Mouse (Mus musculus): ENCODE measurements around the gene Zfp991. TPM values are rescaled to one million over a fixed set of nuclear protein-coding genes. Genes with fewer than 3 reads are reported as not detected.
"Not testable (repeated sequence)": the region's sequence is repeated elsewhere in the genome, so short reads cannot be mapped to it uniquely, and the experiment has no call there.

Gene Zfp991
- total RNA-seq (2014; rRNA removed; ENCODE audit: low replicate concordance): 1.8 and 2.5 TPM in 2 replicates
- polyA plus RNA-seq (2015; fragmentation: Nextera tagmentation; extraction: Ambion mirVana): 4.9 and 5.7 TPM in 2 replicates

- ATAC-seq (ENCODE audit: insufficient read depth, low read depth); H3K9me3 ChIP-seq (replicated peaks; ENCODE audit: control insufficient read depth, low read length); H3K27ac ChIP-seq (ENCODE audit: low read depth); DNase-seq (ENCODE audit: low spot score); H3K27me3 ChIP-seq (ENCODE audit: control insufficient read depth, insufficient read depth, low read length); H3K9ac ChIP-seq (replicated peaks; ENCODE audit: low read depth, low read length); H3K36me3 ChIP-seq (replicated peaks; ENCODE audit: control insufficient read depth, insufficient read depth, low read length); H3K4me1 ChIP-seq (ENCODE audit: control insufficient read depth, insufficient read depth): not testable (repeated sequence)
- Histone ChIP-seq H3K4me2 (ENCODE audit: low read depth, low read length) (peak within 1 kb of the TSS; percentile 30; the same call in 1 of the 2 replicates), H3K4me3 (ENCODE audit: low read depth, low read length) (peak within 1 kb of the TSS; percentile 28)
- WGBS: 27% methylated on average over 2 of the region's 15 CpGs
Measured at GRCm38 (mm10) chr4:147131837-147132459, at the start of gene Zfp991. TSS of gene Zfp991 (plus strand) at chr4:147132038.

- ATAC-seq (ENCODE audit: insufficient read depth, low read depth); H3K4me3 ChIP-seq (ENCODE audit: low read depth, low read length); H3K27me3 ChIP-seq (ENCODE audit: control insufficient read depth, insufficient read depth, low read length); H3K9me3 ChIP-seq (replicated peaks; ENCODE audit: control insufficient read depth, low read length); DNase-seq (ENCODE audit: low spot score); H3K4me1 ChIP-seq (ENCODE audit: control insufficient read depth, insufficient read depth); H3K27ac ChIP-seq (ENCODE audit: low read depth); H3K4me2 ChIP-seq (ENCODE audit: low read depth, low read length); H3K36me3 ChIP-seq (replicated peaks; ENCODE audit: control insufficient read depth, insufficient read depth, low read length); H3K9ac ChIP-seq (replicated peaks; ENCODE audit: low read depth, low read length): not testable (repeated sequence)
- 58% methylated on average over 2 of the region's 2 CpGs for WGBS
Measured at GRCm38 (mm10) chr4:147095641-147096040, 36.2 kb upstream of the Zfp991 start.

GRCm38 (mm10) chr4:147101666-147102626 is 29.9 kb upstream of the Zfp991 start:
- not testable (repeated sequence) for H3K9ac ChIP-seq (replicated peaks; ENCODE audit: low read depth, low read length); H3K36me3 ChIP-seq (replicated peaks; ENCODE audit: control insufficient read depth, insufficient read depth, low read length); H3K27ac ChIP-seq (ENCODE audit: low read depth); H3K4me1 ChIP-seq (ENCODE audit: control insufficient read depth, insufficient read depth); H3K27me3 ChIP-seq (ENCODE audit: control insufficient read depth, insufficient read depth, low read length); H3K9me3 ChIP-seq (replicated peaks; ENCODE audit: control insufficient read depth, low read length); DNase-seq (ENCODE audit: low spot score)
- peak; percentile 44; the same call in 1 of the 2 replicates for ATAC-seq (ENCODE audit: insufficient read depth, low read depth)
- 3% methylated on average over 49 of the region's 109 CpGs for WGBS
- peak overlapping the region; percentile 49 for H3K4me3 ChIP-seq (ENCODE audit: low read depth, low read length)
- peak overlapping the region; percentile 70 for H3K4me2 ChIP-seq (ENCODE audit: low read depth, low read length)

- not testable (repeated sequence) for H3K27ac ChIP-seq (ENCODE audit: low read depth); ATAC-seq (ENCODE audit: insufficient read depth, low read depth); H3K4me3 ChIP-seq (ENCODE audit: low read depth, low read length); H3K36me3 ChIP-seq (replicated peaks; ENCODE audit: control insufficient read depth, insufficient read depth, low read length); H3K9me3 ChIP-seq (replicated peaks; ENCODE audit: control insufficient read depth, low read length); H3K9ac ChIP-seq (replicated peaks; ENCODE audit: low read depth, low read length); H3K4me1 ChIP-seq (ENCODE audit: control insufficient read depth, insufficient read depth); H3K4me2 ChIP-seq (ENCODE audit: low read depth, low read length); DNase-seq (ENCODE audit: low spot score); H3K27me3 ChIP-seq (ENCODE audit: control insufficient read depth, insufficient read depth, low read length)
- 51% methylated on average over 4 of the region's 4 CpGs for WGBS
- TF ChIP-seq CTCF (IDR thresholded peaks at IDR 0.05; ENCODE audit: low read depth): peak; percentile 5; the same call in 1 of the 2 replicates
Measured at GRCm38 (mm10) chr4:147103814-147104213, 28.0 kb upstream of the Zfp991 start.

- whole genome bisulfite sequencing: 60% methylated on average over 2 of the region's 3 CpGs
- not testable (repeated sequence) for H3K4me3 ChIP-seq (ENCODE audit: low read depth, low read length); H3K9ac ChIP-seq (replicated peaks; ENCODE audit: low read depth, low read length); DNase-seq (ENCODE audit: low spot score); H3K27ac ChIP-seq (ENCODE audit: low read depth); H3K9me3 ChIP-seq (replicated peaks; ENCODE audit: control insufficient read depth, low read length); H3K4me1 ChIP-seq (ENCODE audit: control insufficient read depth, insufficient read depth); ATAC-seq (ENCODE audit: insufficient read depth, low read depth); H3K4me2 ChIP-seq (ENCODE audit: low read depth, low read length); H3K27me3 ChIP-seq (ENCODE audit: control insufficient read depth, insufficient read depth, low read length); H3K36me3 ChIP-seq (replicated peaks; ENCODE audit: control insufficient read depth, insufficient read depth, low read length)
Measured at GRCm38 (mm10) chr4:147117839-147118238, 14.0 kb upstream of the Zfp991 start.

- not testable (repeated sequence) for H3K4me1 ChIP-seq (ENCODE audit: control insufficient read depth, insufficient read depth); H3K27me3 ChIP-seq (ENCODE audit: control insufficient read depth, insufficient read depth, low read length); H3K4me3 ChIP-seq (ENCODE audit: low read depth, low read length); H3K36me3 ChIP-seq (replicated peaks; ENCODE audit: control insufficient read depth, insufficient read depth, low read length); ATAC-seq (ENCODE audit: insufficient read depth, low read depth); H3K9ac ChIP-seq (replicated peaks; ENCODE audit: low read depth, low read length); H3K27ac ChIP-seq (ENCODE audit: low read depth); DNase-seq (ENCODE audit: low spot score); H3K4me2 ChIP-seq (ENCODE audit: low read depth, low read length)
- 52% methylated on average over 1 of the region's 1 CpGs for WGBS
- peaks cover 19% of the 10 kb centered on the region; the same call in 1 of the 2 replicates for H3K9me3 ChIP-seq (replicated peaks; ENCODE audit: control insufficient read depth, low read length)
Measured at GRCm38 (mm10) chr4:147122286-147122685, 9.6 kb upstream of the Zfp991 start.

GRCm38 (mm10) chr4:147123797-147124196 is 8.0 kb upstream of the Zfp991 start:
- not testable (repeated sequence) for H3K36me3 ChIP-seq (replicated peaks; ENCODE audit: control insufficient read depth, insufficient read depth, low read length); H3K27me3 ChIP-seq (ENCODE audit: control insufficient read depth, insufficient read depth, low read length); H3K9ac ChIP-seq (replicated peaks; ENCODE audit: low read depth, low read length); H3K4me1 ChIP-seq (ENCODE audit: control insufficient read depth, insufficient read depth); ATAC-seq (ENCODE audit: insufficient read depth, low read depth); H3K27ac ChIP-seq (ENCODE audit: low read depth); H3K4me2 ChIP-seq (ENCODE audit: low read depth, low read length); H3K4me3 ChIP-seq (ENCODE audit: low read depth, low read length); DNase-seq (ENCODE audit: low spot score)
- peaks cover 24% of the 10 kb centered on the region for H3K9me3 ChIP-seq (replicated peaks; ENCODE audit: control insufficient read depth, low read length)
